Mouse (Mus musculus) cerebellum, adult 2 months (tissue): ENCODE data around the gene Tubb4a. TPM values are rescaled to one million over a fixed set of nuclear protein-coding genes. Genes with fewer than 3 reads are reported as not detected.
"Not testable (repeated sequence)": the region's sequence is repeated elsewhere in the genome, so short reads cannot be mapped to it uniquely, and the experiment has no call there.

Experiments used
- DNase-seq, 2 experiments: peaks; one replicate each; pipeline ENCODE4 v3.0.0; 2021
- H3K27ac ChIP-seq: fragments of 200-500 bp; 2 replicates; pipeline ENCODE4 v1.5.1; 2012; ENCODE audit warnings: low read length, control low read depth, inconsistent platforms; ENCODE audit not compliant: insufficient read depth
- H3K27me3 ChIP-seq: fragments of 200-500 bp; 2 replicates; pipeline ENCODE4 v1.6.1; 2012; ENCODE audit warnings: inconsistent platforms, mild to moderate bottlenecking, low read length, moderate library complexity; ENCODE audit not compliant: control insufficient read depth, insufficient read depth
- H3K4me1 ChIP-seq: fragments of 200-500 bp; 2 replicates; pipeline ENCODE4 v1.6.1; 2011; ENCODE audit warnings: low read length; ENCODE audit not compliant: control insufficient read depth, insufficient read depth
- H3K4me3 ChIP-seq: fragments of 200-500 bp; replicated peaks from 2 replicates; pipeline ENCODE3; 2011; ENCODE audit warnings: mild to moderate bottlenecking, low read depth, low read length, control low read depth; ENCODE audit not compliant: insufficient read depth
- CTCF ChIP-seq: fragments of 200-500 bp; IDR thresholded peaks from 2 replicates; pipeline ENCODE4 v1.5.1; 2011; ENCODE audit warnings: low read depth, mild to moderate bottlenecking, control low read depth, low read length, moderate library complexity, borderline replicate concordance; ENCODE audit not compliant: insufficient read depth
- POLR2A ChIP-seq: fragments of 200-500 bp; IDR thresholded peaks from 2 replicates; pipeline ENCODE4 v1.6.1; 2011; ENCODE audit warnings: low read length, control low read depth, borderline replicate concordance; ENCODE audit not compliant: insufficient read depth
- WGBS: fragments of 180-500 bp; shearing (Covaris S2); methylation state at CpG from one replicate; pipeline ENCODE4 v1.1.7; 2018; 5-methylcytosine and 5-hydroxymethylcytosine counted together
- polyA plus RNA-seq: library from polyadenylated mRNA; depleted of rRNA; stranded (reverse); fragments of >200 nt; gene quantifications from 2 replicates; pipeline ENCODE4 v1.2.3, GENCODE M21; 2012; rRNA removed

Gene Tubb4a
- 1,121 and 1,177 TPM in 2 replicates for polyA plus RNA-seq

GRCm38 (mm10) chr17:57087049-57087832 is at the start of gene Tubb4a:
Tubb4a (minus strand) TSS chr17:57087782.
- H3K27me3 ChIP-seq: no peaks in the 10 kb centered on the region
- peak; percentile 95 for DNase-seq
- WGBS: under 1% methylated on average over 31 of the region's 31 CpGs
- peak within 1 kb of the TSS; percentile 99 for H3K27ac ChIP-seq
- TF ChIP-seq CTCF (no peak), POLR2A (peak; percentile 99)
- peak within 1 kb of the TSS; percentile 98 for H3K4me3 ChIP-seq
- peaks cover 15% of the 10 kb centered on the region for H3K4me1 ChIP-seq

- no peak overlapping the region for H3K27ac ChIP-seq
- TF ChIP-seq CTCF (no peak), POLR2A (no peak)
- DNase-seq: no peak
- no peaks in the 10 kb centered on the region for H3K4me1 ChIP-seq
- no peaks in the 10 kb centered on the region for H3K27me3 ChIP-seq
- 83% methylated on average over 3 of the region's 3 CpGs for WGBS
- H3K4me3 ChIP-seq: no peak overlapping the region
Measured at GRCm38 (mm10) chr17:57135635-57136034, 48.1 kb upstream of the Tubb4a start.

GRCm38 (mm10) chr17:57134693-57135092 is 47.1 kb upstream of the Tubb4a start:
- H3K4me1 ChIP-seq: no peaks in the 10 kb centered on the region
- no peak overlapping the region for H3K27ac ChIP-seq
- H3K4me3 ChIP-seq: no peak overlapping the region
- H3K27me3 ChIP-seq: no peaks in the 10 kb centered on the region
- 88% methylated on average over 2 of the region's 2 CpGs for WGBS
- TF ChIP-seq CTCF: no peak
- TF ChIP-seq POLR2A: no peak
- DNase-seq: no peak

GRCm38 (mm10) chr17:57134021-57134420 is 46.4 kb upstream of the Tubb4a start:
- not testable (repeated sequence) for H3K4me1 ChIP-seq, H3K27ac ChIP-seq, H3K27me3 ChIP-seq, H3K4me3 ChIP-seq, DNase-seq
- 30% methylated on average over 3 of the region's 3 CpGs for WGBS

GRCm38 (mm10) chr17:57131793-57132192 is 44.2 kb upstream of the Tubb4a start:
- TF ChIP-seq POLR2A: no peak
- TF ChIP-seq CTCF: no peak
- Histone ChIP-seq H3K27ac (no peak overlapping the region), H3K4me1 (no peaks in the 10 kb centered on the region), H3K4me3 (no peak overlapping the region), H3K27me3 (no peaks in the 10 kb centered on the region)
- WGBS: 84% methylated on average over 1 of the region's 1 CpGs
- DNase-seq: no peak

- no peak for DNase-seq
- H3K27me3 ChIP-seq: no peaks in the 10 kb centered on the region
- no peaks in the 10 kb centered on the region for H3K4me1 ChIP-seq
- no peak overlapping the region for H3K4me3 ChIP-seq
- TF ChIP-seq POLR2A: no peak
- no peak for TF ChIP-seq CTCF
- no peak overlapping the region for H3K27ac ChIP-seq
- 62% methylated on average over 3 of the region's 3 CpGs for WGBS
Measured at GRCm38 (mm10) chr17:57125853-57126622, 38.5 kb upstream of the Tubb4a start.

- TF ChIP-seq CTCF: no peak
- TF ChIP-seq POLR2A: no peak
- Histone ChIP-seq H3K27me3 (no peaks in the 10 kb centered on the region), H3K27ac (no peak overlapping the region), H3K4me1 (no peaks in the 10 kb centered on the region), H3K4me3 (no peak overlapping the region)
- 82% methylated on average over 4 of the region's 4 CpGs for WGBS
- no peak for DNase-seq
Measured at GRCm38 (mm10) chr17:57124792-57125191, 37.2 kb upstream of the Tubb4a start.

GRCm38 (mm10) chr17:57123192-57124118 is 35.9 kb upstream of the Tubb4a start:
- no peak for DNase-seq
- H3K27me3 ChIP-seq: no peaks in the 10 kb centered on the region
- WGBS: 84% methylated on average over 11 of the region's 11 CpGs
- H3K27ac ChIP-seq: no peak overlapping the region
- no peak for TF ChIP-seq CTCF
- no peak for TF ChIP-seq POLR2A
- no peak overlapping the region for H3K4me3 ChIP-seq
- no peaks in the 10 kb centered on the region for H3K4me1 ChIP-seq
